Comparison of ENCODE assay signal across 1 mouse cellular context in the genomic region with DNA sequence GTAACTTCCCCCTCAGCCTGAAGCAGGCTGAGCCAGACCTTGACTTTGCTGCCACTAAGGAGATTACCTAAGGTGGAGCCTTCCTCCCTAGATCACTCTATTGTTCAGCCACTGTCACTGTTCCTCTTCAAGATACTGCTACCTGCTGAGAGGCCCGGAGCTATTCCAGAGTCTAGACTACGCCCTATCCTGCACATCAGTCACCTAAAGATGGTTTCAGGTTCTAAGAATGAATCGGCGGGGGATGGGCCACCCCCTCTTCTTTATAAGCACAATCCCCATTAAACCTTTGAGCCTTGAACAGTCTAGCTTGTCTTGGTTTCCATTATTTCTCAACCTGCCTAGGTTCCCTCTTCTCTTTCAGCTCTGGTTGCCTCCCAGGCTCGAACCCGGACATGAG. TPM values are rescaled to one million over a fixed set of nuclear protein-coding genes. Genes with fewer than 3 reads are reported as not detected.
"Had no signal": no experiment of that assay in that cellular context is flagged by ENCODE, and none has a peak within 500 bp of the region (broad histone marks: within the 10 kb centered on the region; RNA-seq: fewer than 3 reads in every experiment).

No protein-coding gene starts in this region.

RNA-seq across cellular contexts. Expression of gene Slc4a10, which starts 45.0 kb away (rescaled TPM):
- polyA plus RNA-seq: heart, postnatal 0 days had no signal
